Mouse (Mus musculus): Measurements from ENCODE around the gene Olfr56.
"Not testable (repeated sequence)": the region's sequence is repeated elsewhere in the genome, so short reads cannot be mapped to it uniquely, and the experiment has no call there.

GRCm38 (mm10) chr11:49051894-49052293 lies 73.2 kb downstream of the Olfr56 start:
- not testable (repeated sequence) for TF ChIP-seq CHD2, ZNF384 (IDR thresholded peaks at IDR 0.05; ENCODE audit: low read depth, low read length)
